Mouse (Mus musculus): ENCODE measurements around the gene Angel2.
"Not testable (repeated sequence)": the region's sequence is repeated elsewhere in the genome, so short reads cannot be mapped to it uniquely, and the experiment has no call there.

The Angel2 gene

DNA sequence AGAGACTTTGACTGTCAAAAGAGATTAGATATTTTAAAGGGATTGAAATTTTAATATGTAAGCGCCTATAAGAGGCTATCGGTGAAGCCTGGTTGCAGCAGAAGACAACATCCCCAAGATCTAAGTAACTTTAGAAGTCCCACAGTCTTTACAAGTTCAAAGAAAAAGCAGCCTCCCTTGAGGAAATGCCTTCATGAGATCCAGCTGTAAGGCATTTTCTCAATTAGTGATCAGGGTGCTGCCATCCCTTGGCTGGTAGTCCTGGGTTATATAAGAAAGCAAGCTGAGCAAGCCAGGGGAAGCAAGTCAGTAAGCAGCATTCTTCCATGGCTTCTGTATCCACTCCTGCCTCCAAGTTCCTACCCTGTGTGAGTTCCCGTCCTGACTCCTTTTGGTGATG lies at the start of gene Angel2:
Gene Angel2 (plus strand): TSS at position 301 of the 400 bp plus-strand sequence.
- DNase-seq = not testable (repeated sequence)

DNA sequence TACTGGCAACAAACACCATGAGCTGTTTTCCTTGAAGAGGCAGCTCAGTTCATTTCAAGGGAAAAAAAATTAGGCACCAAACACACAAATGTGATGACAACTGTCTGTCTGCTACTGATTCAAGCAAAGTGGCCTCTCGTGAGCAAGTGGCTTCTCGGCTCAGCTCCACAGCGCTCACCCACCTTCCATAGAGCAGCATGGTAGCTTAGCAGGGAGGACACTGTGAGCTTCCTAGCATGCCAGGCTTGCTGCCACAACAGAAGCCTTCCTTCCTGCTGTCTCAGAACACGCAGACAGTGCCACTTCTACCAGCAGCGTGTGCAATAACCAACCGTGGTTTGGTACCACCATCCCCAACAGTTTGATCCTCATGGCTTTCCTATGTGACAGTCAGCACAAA lies 49.2 kb upstream of the Angel2 start:
- no peak for DNase-seq

DNA sequence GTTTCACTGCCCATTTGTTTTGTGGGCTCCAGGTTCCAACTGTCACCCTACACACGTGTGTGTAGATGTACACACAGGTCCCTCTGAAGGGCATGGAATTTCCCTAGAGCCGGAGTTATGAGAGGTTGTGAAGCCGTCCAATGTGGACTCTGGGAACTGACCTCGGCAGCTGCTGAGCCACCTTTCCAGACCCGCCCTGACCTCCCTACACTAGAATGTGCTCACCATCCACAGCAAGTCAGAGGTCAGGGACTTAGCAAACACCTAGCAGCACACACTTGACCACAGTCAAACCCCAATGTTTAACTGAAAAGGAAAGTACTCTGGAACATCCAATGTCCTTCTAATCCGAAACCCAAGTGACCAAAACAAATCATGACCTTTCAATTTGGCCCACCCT lies 44.3 kb upstream of the Angel2 start:
- no peak for DNase-seq

- DNase-seq = peak; percentile 68
Observed at GRCm38 (mm10) chr1:190881422-190881821, 43.5 kb upstream of the Angel2 start.

- DNase-seq = no peak
Observed at GRCm38 (mm10) chr1:190886014-190886413, 38.9 kb upstream of the Angel2 start.

GRCm38 (mm10) chr1:190888031-190888430 lies 36.9 kb upstream of the Angel2 start:
- DNase-seq = no peak

GRCm38 (mm10) chr1:190888646-190889045 lies 36.3 kb upstream of the Angel2 start:
- no peak for DNase-seq

GRCm38 (mm10) chr1:190893559-190894167 lies 31.2 kb upstream of the Angel2 start:
- DNase-seq = no peak

GRCm38 (mm10) chr1:190898186-190898585 lies 26.7 kb upstream of the Angel2 start:
- no peak for DNase-seq

DNA sequence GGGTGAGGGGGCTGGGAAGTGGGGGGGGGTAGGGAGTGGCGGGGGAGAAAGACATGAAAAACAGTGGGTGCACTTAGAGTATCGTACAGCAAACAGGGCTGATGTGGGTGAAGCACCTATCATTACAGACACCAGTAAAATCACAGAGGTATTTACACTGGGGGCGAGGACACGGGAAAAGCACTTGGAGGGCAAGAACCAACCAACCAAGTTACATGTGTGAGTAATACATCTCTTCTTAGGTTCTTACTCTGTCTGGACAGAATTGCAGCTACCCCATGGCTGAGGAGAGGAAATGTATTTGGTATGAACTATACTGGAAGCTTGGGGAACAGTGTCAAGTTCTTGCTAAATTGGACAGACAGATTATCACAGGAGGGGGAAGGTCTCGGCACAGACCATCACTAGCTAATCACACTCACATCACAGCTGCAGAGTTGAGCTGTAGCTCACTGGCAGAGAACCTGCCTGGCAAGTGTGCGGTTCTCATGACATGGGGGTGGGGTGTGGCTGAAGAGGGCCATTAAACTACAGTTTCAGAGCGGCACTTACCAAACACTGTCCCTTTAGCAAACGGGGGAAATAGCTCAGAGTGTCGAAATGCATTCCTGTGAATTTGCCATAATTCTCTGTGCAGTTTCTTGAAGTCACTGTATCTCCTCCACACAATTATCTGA lies 25.9 kb upstream of the Angel2 start:
- DNase-seq = no peak

DNA sequence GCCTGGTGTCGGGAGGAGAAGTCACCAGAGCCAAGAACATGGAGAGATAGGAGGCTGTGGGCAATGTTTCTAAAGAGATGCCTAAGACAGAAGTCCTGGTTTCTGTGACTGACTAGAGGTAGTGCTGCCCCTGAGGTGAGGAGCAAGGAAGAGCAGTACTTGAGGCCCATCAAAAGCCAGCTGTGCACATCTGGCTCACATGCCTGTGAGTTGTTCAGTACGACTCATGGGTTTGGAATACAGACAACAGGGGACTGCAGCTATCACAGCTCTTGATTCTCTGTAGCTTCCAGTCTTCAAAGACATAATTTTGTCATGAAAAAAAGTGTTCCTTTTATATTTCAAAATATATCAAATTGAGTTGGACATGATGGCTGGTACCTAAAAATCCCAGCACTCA lies 23.8 kb upstream of the Angel2 start:
- DNase-seq = no peak

GRCm38 (mm10) chr1:190904136-190904535 lies 20.8 kb upstream of the Angel2 start:
- DNase-seq = no peak

DNA sequence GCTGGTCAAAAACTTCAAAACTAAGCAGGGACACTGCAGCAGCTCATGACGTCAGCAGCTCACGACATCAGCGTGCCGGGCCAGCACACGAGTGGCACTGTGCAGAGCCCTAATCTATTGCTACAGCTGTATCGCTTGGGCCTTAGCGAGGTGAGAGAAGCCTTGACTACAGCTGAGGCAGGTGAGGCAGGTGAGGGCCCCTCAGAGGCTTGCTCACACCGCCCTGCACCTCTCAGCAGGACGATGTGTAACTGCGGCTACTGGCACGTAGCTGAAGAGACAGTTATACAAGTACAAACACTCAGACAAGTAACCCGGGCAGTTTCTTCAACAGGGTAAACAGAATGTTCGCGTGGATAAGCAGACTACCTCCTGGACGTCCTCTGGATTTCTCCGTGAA lies 20.2 kb upstream of the Angel2 start:
- DNase-seq = no peak

DNA sequence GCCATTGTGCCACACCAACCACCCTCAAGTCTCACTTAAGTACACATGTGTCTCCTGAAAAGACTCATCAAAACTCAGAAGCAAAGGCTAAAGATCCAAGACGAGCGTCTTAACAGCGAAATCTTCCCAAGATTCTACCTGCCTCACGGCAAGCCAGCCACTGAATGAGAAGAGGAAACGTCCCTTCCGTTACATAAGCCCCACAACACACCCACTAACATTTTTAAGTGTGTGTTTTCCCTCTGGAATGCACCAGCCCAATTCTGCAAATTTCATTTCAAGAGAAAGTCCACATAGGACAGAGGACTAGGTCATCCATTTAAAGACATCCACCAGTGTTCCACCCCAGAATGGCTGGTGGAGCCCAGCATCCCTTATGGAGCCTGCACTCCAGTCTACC lies 14.1 kb upstream of the Angel2 start:
- DNase-seq = no peak

- DNase-seq = peak; percentile 85
Observed at GRCm38 (mm10) chr1:190911415-190912123, 13.3 kb upstream of the Angel2 start, which contains the start of gene Rps6kc1. Gene Rps6kc1, minus strand, starts transcription at chr1:190911770.

- no peak for DNase-seq
Observed at GRCm38 (mm10) chr1:190912623-190913022, 12.3 kb upstream of the Angel2 start.

GRCm38 (mm10) chr1:190918938-190919337 lies 6.0 kb upstream of the Angel2 start:
- no peak for DNase-seq

DNA sequence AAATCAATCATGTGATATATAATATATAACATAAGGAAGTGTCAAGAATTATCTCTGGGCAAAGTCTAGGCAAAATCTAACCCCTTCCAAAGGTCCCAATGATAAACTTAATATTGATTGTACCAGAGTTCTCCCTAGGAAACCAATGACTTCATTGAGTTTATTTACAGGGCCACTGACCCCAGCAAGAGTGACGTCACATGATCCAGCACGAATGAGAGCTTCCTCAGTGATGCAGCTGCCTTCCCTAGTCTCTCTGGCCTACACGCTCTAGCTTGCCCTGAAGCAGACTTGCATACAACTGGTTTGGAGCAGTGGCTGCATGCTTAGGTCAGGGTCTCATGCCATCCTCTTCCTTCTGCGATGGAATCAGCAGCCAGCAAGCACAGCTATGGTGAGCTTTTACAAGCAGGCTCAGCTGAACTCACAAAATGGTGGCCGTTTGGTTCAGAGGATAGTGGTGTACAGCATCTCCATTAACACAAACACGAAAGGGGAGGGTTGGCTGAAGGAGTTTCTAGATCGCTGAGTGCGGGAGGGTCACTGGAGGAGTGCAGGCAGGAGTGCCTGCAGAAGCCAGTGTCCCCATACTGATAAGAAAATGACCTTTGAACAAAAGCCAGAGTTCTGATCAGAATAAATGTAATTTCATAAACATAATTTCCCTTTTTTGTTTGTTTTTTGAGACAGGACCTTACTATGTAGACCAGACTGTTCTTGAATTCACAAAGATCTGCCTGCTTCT lies 5.0 kb upstream of the Angel2 start:
- no peak for DNase-seq

DNA sequence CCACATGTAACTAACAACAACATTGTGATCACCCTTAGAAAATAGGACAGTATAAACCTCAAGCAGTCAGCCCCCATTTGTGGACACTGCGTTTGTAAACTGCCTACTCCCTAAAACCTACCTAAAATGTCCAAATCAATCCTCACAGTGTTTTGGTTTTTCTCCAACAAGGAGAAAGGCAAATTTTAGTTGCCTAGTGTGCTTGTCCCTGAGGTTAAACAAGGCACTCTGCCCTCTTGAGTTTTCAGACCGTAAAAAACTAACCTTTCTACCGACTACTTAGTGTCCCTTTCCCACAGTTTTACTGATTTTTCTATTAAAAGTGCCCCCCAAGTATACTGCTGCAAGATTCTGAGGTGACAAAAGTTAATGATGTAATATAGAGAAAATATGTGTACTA lies 2.4 kb downstream of the Angel2 start:
- no peak for DNase-seq

- peak; percentile 19 for DNase-seq
Observed at GRCm38 (mm10) chr1:190927751-190928369, 2.9 kb downstream of the Angel2 start.

GRCm38 (mm10) chr1:190928370-190929009 lies 3.6 kb downstream of the Angel2 start:
- DNase-seq = peak; percentile 98

DNA sequence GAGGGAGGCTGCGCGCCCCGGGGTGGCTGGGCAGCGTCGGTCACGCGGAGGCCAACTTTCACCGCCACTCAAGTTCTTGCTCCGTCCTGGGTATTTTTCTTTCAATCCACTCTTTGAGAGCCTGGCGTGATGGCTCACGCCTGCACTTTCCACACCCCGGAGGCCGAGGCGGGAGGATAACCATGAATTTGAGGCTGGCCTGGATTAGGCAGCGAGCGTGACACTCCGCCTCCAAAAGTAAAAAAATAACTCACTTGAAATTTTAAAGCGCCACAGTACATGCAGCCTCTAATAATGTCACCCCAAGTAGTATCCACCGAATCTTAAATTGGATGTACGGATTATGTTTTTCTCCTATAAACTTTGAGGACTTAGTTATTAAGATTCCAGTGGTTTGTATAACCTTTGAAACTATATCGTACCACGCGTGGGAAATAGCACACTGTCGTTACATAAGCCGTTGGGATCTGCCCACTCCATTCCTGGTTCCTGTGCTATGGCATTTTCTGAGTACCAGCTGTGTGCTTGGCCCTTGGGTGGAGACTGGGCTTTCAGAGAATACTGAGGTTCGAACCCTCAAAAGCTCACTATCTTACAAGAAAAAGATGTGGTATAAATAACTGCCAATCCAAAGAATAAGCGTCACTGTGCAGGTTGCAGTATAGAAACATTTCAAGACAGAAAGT lies 4.2 kb downstream of the Angel2 start:
- DNase-seq = peak; percentile 68
